Comparison of ENCODE assay signal across 10 mouse cellular contexts in genomic region chr17:35752221-35752811, GRCm38 (mm10). TPM values are rescaled to one million over a fixed set of nuclear protein-coding genes. Genes with fewer than 3 reads are reported as not detected.
DNase-seq lines count a peak whose midpoint lies in the region; ATAC-seq and TF ChIP-seq lines count a peak whose summit lies in the region.
"Had no signal": no experiment of that assay in that cellular context is flagged by ENCODE, and none has a peak within 500 bp of the region (broad histone marks: within the 10 kb centered on the region; RNA-seq: fewer than 3 reads in every experiment).

No protein-coding gene starts in this region.

- H3K9ac ChIP-seq in forebrain, embryonic 13.5 days = no peak overlapping the region
- no peak overlapping the region for H3K9ac ChIP-seq in forebrain, embryonic 11.5 days (ENCODE audit: low read length)
- H3K9ac ChIP-seq in liver, postnatal 0 days (replicated peaks) = no peak overlapping the region

- no peak for TF ChIP-seq CTCF in liver, postnatal 0 days (IDR thresholded peaks at IDR 0.05; ENCODE audit: low read depth)

- peaks cover 11% of the 10 kb centered on the region for H3K4me1 ChIP-seq in forebrain, embryonic 13.5 days
- H3K4me1 ChIP-seq in forebrain, embryonic 11.5 days (replicated peaks; ENCODE audit: control insufficient read depth, insufficient read depth, low read length) = no peaks in the 10 kb centered on the region
- H3K4me1 ChIP-seq in liver, postnatal 0 days (ENCODE audit: insufficient read depth) = peaks cover 18% of the 10 kb centered on the region

- peak; percentile 10; the same call in 1 of the 2 replicates for ATAC-seq in forebrain, embryonic 13.5 days
- no peak for ATAC-seq in forebrain, embryonic 11.5 days (replicated peaks; ENCODE audit: low FRiP score)
- ATAC-seq in liver, postnatal 0 days = peak; percentile 33; the same call in 1 of the 2 replicates

- H3K4me3 ChIP-seq in forebrain, embryonic 13.5 days = no peak overlapping the region
- no peak overlapping the region for H3K4me3 ChIP-seq in forebrain, embryonic 11.5 days (ENCODE audit: low read depth, low read length)
- no peak overlapping the region for H3K4me3 ChIP-seq in liver, postnatal 0 days (ENCODE audit: low read depth, low read length)
- H3K4me3 ChIP-seq: erythroblast, embryonic 14.5 days had no signal

- no peak overlapping the region for H3K27ac ChIP-seq in forebrain, embryonic 13.5 days
- H3K27ac ChIP-seq in forebrain, embryonic 11.5 days (ENCODE audit: low read depth, low read length) = no peak overlapping the region
- no peak overlapping the region for H3K27ac ChIP-seq in liver, postnatal 0 days (ENCODE audit: low read depth)
- H3K27ac ChIP-seq: macrophage had no signal

- no peak for DNase-seq in forebrain, embryonic 11.5 days (ENCODE audit: low spot score)
- peak; percentile 53 for DNase-seq in 3134 (ENCODE audit: extremely low read depth, insufficient read length, low spot score)
- peak; percentile 74 to 81 for DNase-seq in cerebellum, postnatal 14 days
- peak; percentile 45 for DNase-seq in kidney, adult 9 months
- DNase-seq in liver, postnatal 0 days = no peak
- DNase-seq in right cerebral cortex, postnatal 14 days = peak; percentile 31
- DNase-seq in MN1 (ENCODE audit: low spot score) = no peak

- no peaks in the 10 kb centered on the region for H3K9me3 ChIP-seq in forebrain, embryonic 13.5 days (replicated peaks)
- H3K9me3 ChIP-seq in forebrain, embryonic 11.5 days (ENCODE audit: control insufficient read depth, low read length) = no peaks in the 10 kb centered on the region
- H3K9me3 ChIP-seq in liver, postnatal 0 days (ENCODE audit: low read length) = no peaks in the 10 kb centered on the region

- TF ChIP-seq EP300 in liver, postnatal 0 days (IDR thresholded peaks at IDR 0.05; ENCODE audit: low read depth) = no peak

- no peaks in the 10 kb centered on the region for H3K36me3 ChIP-seq in forebrain, embryonic 13.5 days (ENCODE audit: poor library complexity, severe bottlenecking)
- no peaks in the 10 kb centered on the region for H3K36me3 ChIP-seq in forebrain, embryonic 11.5 days (ENCODE audit: control insufficient read depth, insufficient read depth, low read length)
- H3K36me3 ChIP-seq in liver, postnatal 0 days (replicated peaks; ENCODE audit: insufficient read depth, low read length) = no peaks in the 10 kb centered on the region

- H3K27me3 ChIP-seq in forebrain, embryonic 13.5 days = no peaks in the 10 kb centered on the region
- H3K27me3 ChIP-seq in forebrain, embryonic 11.5 days (ENCODE audit: control insufficient read depth, insufficient read depth, low read length) = no peaks in the 10 kb centered on the region
- H3K27me3 ChIP-seq in liver, postnatal 0 days (ENCODE audit: insufficient read depth, low read length) = no peaks in the 10 kb centered on the region

- 51% methylated on average over 7 of the region's 7 CpGs for WGBS in forebrain, embryonic 13.5 days
- 68% methylated on average over 7 of the region's 7 CpGs for WGBS in forebrain, embryonic 11.5 days
- WGBS in liver, postnatal 0 days (ENCODE audit: insufficient replicate concordance) = 28% methylated on average over 7 of the region's 7 CpGs

- H3K4me2 ChIP-seq in forebrain, embryonic 13.5 days = no peak overlapping the region; the same call in 1 of the 2 replicates
- H3K4me2 ChIP-seq in forebrain, embryonic 11.5 days (ENCODE audit: low read depth, low read length, severe bottlenecking) = no peak overlapping the region
- H3K4me2 ChIP-seq in liver, postnatal 0 days (ENCODE audit: low read depth, low read length) = no peak overlapping the region

RNA-seq across cellular contexts. Expression of gene Ddr1, which starts 47.9 kb away (rescaled TPM):
- polyA plus RNA-seq in forebrain, embryonic 13.5 days (2015; fragmentation: Nextera tagmentation; extraction: Ambion mirVana) = 153 and 169 TPM in 2 replicates
- 130 and 144 TPM in 2 replicates for polyA plus RNA-seq in forebrain, embryonic 11.5 days (2014; fragmentation: Nextera tagmentation; extraction: Ambion mirVana)
- polyA plus RNA-seq in liver, postnatal 0 days (2015; fragmentation: Nextera tagmentation; extraction: Ambion mirVana) = 2.2 and 2.3 TPM in 2 replicates
- polyA plus RNA-seq: erythroblast, embryonic 14.5 days had no signal

Comparison
In these comparisons a context has a peak if more than half of its experiments do, and no peak if none do; other contexts are left out.
1. DNase-seq: peak in 3134 (single experiment), cerebellum, postnatal 14 days (2 of 2), kidney, adult 9 months (single experiment) and right cerebral cortex, postnatal 14 days (single experiment); none in forebrain, embryonic 11.5 days (single experiment), liver, postnatal 0 days (single experiment) and MN1 (single experiment).
2. RNA of gene Ddr1, which starts 47.9 kb away (polyA plus RNA-seq): 153 to 169 TPM in forebrain, embryonic 13.5 days and 130 to 144 TPM in forebrain, embryonic 11.5 days; 2.2 to 2.3 TPM in liver, postnatal 0 days; every median in the first group is over 10 times any median in the second.